Mouse (Mus musculus): Measurements from ENCODE around the gene Kat2a.

- TF ChIP-seq GATA1 (IDR thresholded peaks at IDR 0.05; ENCODE audit: borderline replicate concordance, low read length) (no peak), FLI1 (IDR thresholded peaks at IDR 0.05; ENCODE audit: low read length) (no peak)
Observed at GRCm38 (mm10) chr11:100719312-100719711, 7.0 kb upstream of the Kat2a start.
